Mouse (Mus musculus): ENCODE measurements around the gene Gm10031. TPM values are rescaled to one million over a fixed set of nuclear protein-coding genes. Genes with fewer than 3 reads are reported as not detected.

Gene Gm10031
- polyA plus RNA-seq, 1 experiment, result 1.5 TPM

GRCm38 (mm10) chr1:156566132-156566531 lies 42.3 kb downstream of the Gm10031 start:
- H3ac ChIP-seq (ENCODE audit: control insufficient read depth, insufficient read length, low read depth), result no peak overlapping the region
- no peaks in the 10 kb centered on the region for H3K27me3 ChIP-seq (ENCODE audit: control insufficient read depth, insufficient read depth, insufficient read length)
- H3K36me3 ChIP-seq (ENCODE audit: control insufficient read depth, insufficient read depth), result peaks cover 14% of the 10 kb centered on the region
- peaks cover 100% of the 10 kb centered on the region for H3K79me2 ChIP-seq (ENCODE audit: control insufficient read depth, insufficient read depth)
- TF ChIP-seq MYOG (IDR thresholded peaks at IDR 0.05; ENCODE audit: control insufficient read depth, extremely low read depth, insufficient read length), result no peak
- no peak for TF ChIP-seq MAX (IDR thresholded peaks at IDR 0.05)
- TF ChIP-seq USF1 (IDR thresholded peaks at IDR 0.05; ENCODE audit: low read depth), result no peak
- TF ChIP-seq CTCF (IDR thresholded peaks at IDR 0.05; ENCODE audit: control insufficient read depth, insufficient read depth, insufficient read length), result no peak
- H3K4me3 ChIP-seq (ENCODE audit: insufficient read depth, poor library complexity, severe bottlenecking), result no peak overlapping the region
- peaks cover 79% of the 10 kb centered on the region for H3K79me3 ChIP-seq (ENCODE audit: low read depth)

DNA sequence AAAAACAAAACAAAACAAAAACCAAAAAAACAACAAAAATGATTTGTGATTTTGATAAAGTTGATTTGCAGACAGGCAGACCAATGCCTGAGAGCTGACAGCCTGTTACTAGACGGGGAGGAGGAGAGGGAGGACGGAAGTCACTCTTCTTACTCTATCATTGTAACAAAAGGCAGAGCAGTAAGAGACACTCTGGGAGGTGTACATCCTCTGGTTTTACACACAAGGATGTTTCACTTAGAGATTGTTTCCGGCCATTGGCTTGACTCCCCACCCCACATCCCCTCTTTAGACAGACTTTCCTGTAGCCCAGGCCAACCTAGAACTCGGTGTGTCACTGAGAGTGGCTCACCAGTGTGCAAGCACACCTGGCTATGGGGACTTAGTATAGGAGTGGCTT lies 45.8 kb downstream of the Gm10031 start:
- no peak for TF ChIP-seq USF1 (IDR thresholded peaks at IDR 0.05; ENCODE audit: low read depth)
- TF ChIP-seq CTCF (IDR thresholded peaks at IDR 0.05; ENCODE audit: control insufficient read depth, insufficient read depth, insufficient read length), result no peak
- TF ChIP-seq MYOG (IDR thresholded peaks at IDR 0.05; ENCODE audit: control insufficient read depth, extremely low read depth, insufficient read length), result no peak
- TF ChIP-seq MYOD1 (IDR thresholded peaks at IDR 0.05; ENCODE audit: control insufficient read depth, insufficient read length, low read depth), result no peak
- no peak for TF ChIP-seq CEBPB (IDR thresholded peaks at IDR 0.05; ENCODE audit: low read depth)
- no peak for TF ChIP-seq FOSL1 (IDR thresholded peaks at IDR 0.05; ENCODE audit: insufficient read depth, low read length, poor library complexity, severe bottlenecking)
- no peak for TF ChIP-seq MAX (IDR thresholded peaks at IDR 0.05)
- peaks cover 76% of the 10 kb centered on the region for H3K79me3 ChIP-seq (ENCODE audit: low read depth)
- H3K4me3 ChIP-seq (ENCODE audit: insufficient read depth, poor library complexity, severe bottlenecking), result no peak overlapping the region
- peaks cover 93% of the 10 kb centered on the region for H3K79me2 ChIP-seq (ENCODE audit: control insufficient read depth, insufficient read depth)
- H3ac ChIP-seq (ENCODE audit: control insufficient read depth, insufficient read length, low read depth), result no peak overlapping the region
- H3K27me3 ChIP-seq (ENCODE audit: control insufficient read depth, insufficient read depth, insufficient read length), result no peaks in the 10 kb centered on the region
- peaks cover 10% of the 10 kb centered on the region for H3K36me3 ChIP-seq (ENCODE audit: control insufficient read depth, insufficient read depth)

DNA sequence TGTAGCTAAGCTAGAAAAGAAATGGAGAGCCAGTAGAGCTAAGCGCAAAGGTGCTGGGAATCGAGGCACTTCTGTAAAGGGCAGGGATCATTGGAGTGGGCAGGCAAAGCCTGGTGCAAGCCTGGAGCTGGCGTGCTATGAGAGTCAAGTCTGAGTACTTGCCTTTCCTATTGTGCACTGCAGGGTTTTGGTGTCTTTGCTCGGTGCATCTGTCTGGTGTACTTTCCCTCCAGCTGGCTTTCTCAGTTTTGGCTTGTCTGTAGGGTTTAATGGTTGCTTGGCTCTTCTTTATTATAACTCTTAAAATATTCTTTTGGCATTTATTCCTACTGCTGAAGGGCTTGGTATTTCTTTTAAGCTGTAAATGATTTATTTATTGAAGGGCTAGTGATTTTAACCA lies 49.1 kb downstream of the Gm10031 start:
- no peak for TF ChIP-seq CTCF (IDR thresholded peaks at IDR 0.05; ENCODE audit: control insufficient read depth, insufficient read depth, insufficient read length)
- no peak for TF ChIP-seq USF1 (IDR thresholded peaks at IDR 0.05; ENCODE audit: low read depth)
- no peak for TF ChIP-seq MAX (IDR thresholded peaks at IDR 0.05)
- TF ChIP-seq MYOD1 (IDR thresholded peaks at IDR 0.05; ENCODE audit: control insufficient read depth, insufficient read length, low read depth), result no peak
- TF ChIP-seq MYOG (IDR thresholded peaks at IDR 0.05; ENCODE audit: control insufficient read depth, extremely low read depth, insufficient read length), result no peak
- no peak for TF ChIP-seq FOSL1 (IDR thresholded peaks at IDR 0.05; ENCODE audit: insufficient read depth, low read length, poor library complexity, severe bottlenecking)
- H3K79me2 ChIP-seq (ENCODE audit: control insufficient read depth, insufficient read depth), result peaks cover 92% of the 10 kb centered on the region
- H3K79me3 ChIP-seq (ENCODE audit: low read depth), result peaks cover 69% of the 10 kb centered on the region
- no peaks in the 10 kb centered on the region for H3K36me3 ChIP-seq (ENCODE audit: control insufficient read depth, insufficient read depth)
- no peaks in the 10 kb centered on the region for H3K27me3 ChIP-seq (ENCODE audit: control insufficient read depth, insufficient read depth, insufficient read length)
- no peak overlapping the region for H3K4me3 ChIP-seq (ENCODE audit: insufficient read depth, poor library complexity, severe bottlenecking)
- H3ac ChIP-seq (ENCODE audit: control insufficient read depth, insufficient read length, low read depth), result no peak overlapping the region

Other genes starting within 250 kb of the Gm10031 start
- gene Tdrd5, start 220.3 kb upstream of the Gm10031 start, polyA plus RNA-seq (2012; fragmentation: generic; extraction: Trizol), result 0.01 TPM
- 0.04 TPM for gene Nphs2, start 213.3 kb upstream of the Gm10031 start, polyA plus RNA-seq (2012; fragmentation: generic; extraction: Trizol)
- 905 TPM for gene Gm2000, start 158.0 kb upstream of the Gm10031 start, polyA plus RNA-seq (2012; fragmentation: generic; extraction: Trizol)
- 0.22 TPM for gene Axdnd1, start 102.9 kb upstream of the Gm10031 start, polyA plus RNA-seq (2012; fragmentation: generic; extraction: Trizol)
- gene Soat1, start 49.7 kb upstream of the Gm10031 start, polyA plus RNA-seq (2012; fragmentation: generic; extraction: Trizol), result 72.5 TPM
- gene Abl2, start 34.8 kb downstream of the Gm10031 start, polyA plus RNA-seq (2012; fragmentation: generic; extraction: Trizol), result 17.1 TPM
- gene Tor3a, start 150.3 kb downstream of the Gm10031 start, polyA plus RNA-seq (2012; fragmentation: generic; extraction: Trizol), result 10.6 TPM
- 19.9 TPM for gene Fam20b, start 195.1 kb downstream of the Gm10031 start, polyA plus RNA-seq (2012; fragmentation: generic; extraction: Trizol)

Data from C2C12 (cell line).